Mouse (Mus musculus) stomach, postnatal 0 days (tissue): Measurements from ENCODE around the gene Hoxa1. TPM values are rescaled to one million over a fixed set of nuclear protein-coding genes. Genes with fewer than 3 reads are reported as not detected.
A peak's percentile ranks its signal among the peaks of the same experiment; 100 is the strongest.

Experiments
- ATAC-seq: fragments of 200-750 bp; cut with Nextera tagmentation; 2 replicates; pipeline ENCODE4 v1.8.0; 2017; ENCODE audit not compliant: low FRiP score, low TSS enrichment
- DNase-seq: peaks from one replicate; pipeline ENCODE4 v3.0.0-alpha.2; 2016; ENCODE audit warnings: low spot score
- H3K27ac ChIP-seq: fragments of 300-500 bp; sonication (generic); replicated peaks from 2 replicates; pipeline ENCODE4 v1.5.1; 2014; ENCODE audit warnings: mild to moderate bottlenecking, control low read depth
- H3K27me3 ChIP-seq: fragments of 300-500 bp; sonication (generic); 2 replicates; pipeline ENCODE4 v1.6.1; 2014; ENCODE audit warnings: low read length; ENCODE audit not compliant: control insufficient read depth, insufficient read depth
- H3K36me3 ChIP-seq: fragments of 300-500 bp; sonication (generic); 2 replicates; pipeline ENCODE4 v1.6.1; 2014; ENCODE audit warnings: low read length, mixed read lengths; ENCODE audit not compliant: control insufficient read depth, insufficient read depth
- H3K4me1 ChIP-seq: fragments of 300-500 bp; sonication (generic); replicated peaks from 2 replicates; pipeline ENCODE4 v1.6.1; 2014; ENCODE audit warnings: antibody characterized with exemption; ENCODE audit not compliant: control insufficient read depth, insufficient read depth
- H3K4me2 ChIP-seq: fragments of 300-500 bp; sonication (generic); replicated peaks from 2 replicates; pipeline ENCODE4 v1.6.1; 2014; ENCODE audit warnings: low read depth, mild to moderate bottlenecking, control low read depth, moderate library complexity
- H3K4me3 ChIP-seq: fragments of 300-500 bp; sonication (generic); 2 replicates; pipeline ENCODE4 v1.5.1; 2014; ENCODE audit warnings: low read depth, low read length, control low read depth
- H3K9ac ChIP-seq: fragments of 300-500 bp; sonication (generic); 2 replicates; pipeline ENCODE4 v1.6.1; 2014; ENCODE audit warnings: mild to moderate bottlenecking, low read length, control low read depth, mixed read lengths
- H3K9me3 ChIP-seq: fragments of 300-500 bp; sonication (generic); 2 replicates; pipeline ENCODE4 v1.6.1; 2016; ENCODE audit warnings: low read length; ENCODE audit not compliant: control insufficient read depth
- CTCF ChIP-seq: IDR thresholded peaks from 2 replicates; pipeline ENCODE4 v1.5.1; 2016; ENCODE audit warnings: antibody characterized with exemption, low read depth, mild to moderate bottlenecking, moderate library complexity
- EP300 ChIP-seq: optimal IDR thresholded peaks from 2 replicates; pipeline ENCODE3; 2016; ENCODE audit warnings: antibody characterized with exemption
- WGBS: fragments of 180-500 bp; shearing (Covaris S2); extraction: QIAGEN DNeasy Blood & Tissue Kit; methylation state at CpG from one replicate; pipeline ENCODE4 v1.1.7; 2014; 5-methylcytosine and 5-hydroxymethylcytosine counted together
- polyA plus RNA-seq: library from polyadenylated mRNA; unstranded; fragments of >200 nt; fragmentation: Nextera tagmentation; extraction: Ambion mirVana; gene quantifications from 2 replicates; pipeline ENCODE4 v1.2.1, GENCODE M21; 2015

The Hoxa1 gene
- polyA plus RNA-seq, 1 experiment from 2014 or later = 0.35 TPM

DNA sequence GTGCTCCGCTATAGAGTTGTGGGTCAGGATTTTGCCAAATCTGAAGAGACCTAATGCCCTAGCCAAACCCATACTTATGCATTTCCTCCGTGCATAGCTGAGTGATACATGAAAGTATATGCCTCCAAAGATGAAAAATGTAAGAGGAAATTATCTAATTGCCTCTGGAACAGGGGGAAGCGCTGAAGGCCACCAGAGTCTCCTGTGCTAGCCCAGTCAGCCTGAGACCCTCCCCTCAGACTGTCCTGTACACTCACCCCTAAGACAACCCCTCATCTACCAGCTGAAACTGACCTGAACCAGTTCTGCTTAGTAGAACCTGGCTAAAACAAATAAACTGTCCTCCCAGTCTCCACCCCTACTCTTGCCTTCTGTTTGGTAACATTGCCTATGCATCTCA, 22.6 kb upstream of the Hoxa1 start:
- TF ChIP-seq EP300 (no peak), CTCF (no peak)
- H3K4me3 ChIP-seq = peak overlapping the region; percentile 63
- no peaks in the 10 kb centered on the region; the same call in 1 of the 2 replicates for H3K4me1 ChIP-seq
- H3K27ac ChIP-seq = peak overlapping the region; percentile 95
- no peak for DNase-seq
- H3K9ac ChIP-seq = peak overlapping the region; percentile 89
- no peaks in the 10 kb centered on the region for H3K27me3 ChIP-seq
- no peaks in the 10 kb centered on the region for H3K9me3 ChIP-seq
- no peaks in the 10 kb centered on the region for H3K36me3 ChIP-seq
- no peak for ATAC-seq
- 37% methylated on average over 3 of the region's 3 CpGs for WGBS
- H3K4me2 ChIP-seq = peak overlapping the region; percentile 75

GRCm38 (mm10) chr6:52180213-52180710, 22.1 kb upstream of the Hoxa1 start:
- DNase-seq (no peak), ATAC-seq (no peak)
- Histone ChIP-seq H3K36me3 (no peaks in the 10 kb centered on the region), H3K27me3 (no peaks in the 10 kb centered on the region), H3K4me2 (peak overlapping the region; percentile 75), H3K9me3 (no peaks in the 10 kb centered on the region), H3K4me3 (peak overlapping the region; percentile 63), H3K27ac (peak overlapping the region; percentile 95), H3K4me1 (no peaks in the 10 kb centered on the region; the same call in 1 of the 2 replicates), H3K9ac (peak overlapping the region; percentile 89)
- TF ChIP-seq CTCF (no peak), EP300 (no peak)
- 22% methylated on average over 11 of the region's 11 CpGs for WGBS

- 13% methylated on average over 10 of the region's 10 CpGs for WGBS
- Histone ChIP-seq H3K9me3 (no peaks in the 10 kb centered on the region), H3K4me2 (peak overlapping the region; percentile 75), H3K4me3 (peak overlapping the region; percentile 63), H3K27ac (peak overlapping the region; percentile 95), H3K9ac (peak overlapping the region; percentile 89), H3K4me1 (no peaks in the 10 kb centered on the region; the same call in 1 of the 2 replicates), H3K27me3 (no peaks in the 10 kb centered on the region), H3K36me3 (no peaks in the 10 kb centered on the region)
- DNase-seq (peak; percentile 13), ATAC-seq (no peak)
- TF ChIP-seq CTCF (no peak), EP300 (no peak)
Measured at GRCm38 (mm10) chr6:52179690-52180089, 21.6 kb upstream of the Hoxa1 start.

- 17% methylated on average over 4 of the region's 4 CpGs for WGBS
- no peaks in the 10 kb centered on the region; the same call in 1 of the 2 replicates for H3K4me1 ChIP-seq
Measured at GRCm38 (mm10) chr6:52178918-52179665, 21.0 kb upstream of the Hoxa1 start.

DNA sequence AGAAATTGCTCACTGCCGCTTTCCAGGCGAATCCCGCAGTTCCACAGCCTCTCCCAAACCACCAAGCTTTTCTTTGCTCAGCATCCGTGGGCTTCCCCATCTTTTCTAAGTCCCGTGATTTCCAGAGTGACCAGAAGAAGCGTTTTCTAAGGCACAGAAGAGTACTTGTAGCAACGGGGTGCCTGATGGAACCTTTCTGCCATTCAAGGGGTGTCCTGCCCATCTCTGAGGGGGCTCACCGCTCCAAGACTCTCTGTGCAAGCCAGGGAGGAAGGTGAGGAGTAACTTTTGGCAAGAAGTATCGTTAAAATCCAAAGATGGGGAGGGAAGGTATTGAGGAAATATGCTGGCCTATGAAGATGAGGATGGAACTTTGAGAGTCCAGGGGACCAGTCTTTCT, 19.7 kb upstream of the Hoxa1 start:
- peak overlapping the region; percentile 75 for H3K4me2 ChIP-seq
- H3K4me1 ChIP-seq = no peaks in the 10 kb centered on the region
- H3K9me3 ChIP-seq = no peaks in the 10 kb centered on the region
- peak overlapping the region; percentile 63 for H3K4me3 ChIP-seq
- no peak for TF ChIP-seq EP300
- no peak for TF ChIP-seq CTCF
- H3K9ac ChIP-seq = peak overlapping the region; percentile 89
- 21% methylated on average over 9 of the region's 9 CpGs for WGBS
- H3K27ac ChIP-seq = peak overlapping the region; percentile 95
- H3K36me3 ChIP-seq = no peaks in the 10 kb centered on the region
- ATAC-seq (no peak), DNase-seq (peak; percentile 14)
- no peaks in the 10 kb centered on the region for H3K27me3 ChIP-seq

More at GRCm38 (mm10) chr6:52178918-52179665, 21.0 kb upstream of the Hoxa1 start:
- no peaks in the 10 kb centered on the region for H3K36me3 ChIP-seq
- no peaks in the 10 kb centered on the region for H3K27me3 ChIP-seq
- peak overlapping the region; percentile 63 for H3K4me3 ChIP-seq
- no peaks in the 10 kb centered on the region for H3K9me3 ChIP-seq
- H3K4me2 ChIP-seq = peak overlapping the region; percentile 75
- ATAC-seq = no peak
- peak overlapping the region; percentile 95 for H3K27ac ChIP-seq
- H3K9ac ChIP-seq = peak overlapping the region; percentile 89
- TF ChIP-seq CTCF (no peak), EP300 (no peak)
- peak; percentile 13 for DNase-seq
